Mouse (Mus musculus): ENCODE data around the gene Olfr285. TPM values are rescaled to one million over a fixed set of nuclear protein-coding genes. Genes with fewer than 3 reads are reported as not detected.

Gene Olfr285
- polyA plus RNA-seq, 1 experiment from 2014 or later, result not detected

Other genes starting within 250 kb of the Olfr285 start
- gene Pfkm, start 224.8 kb downstream of the Olfr285 start, polyA plus RNA-seq (2015; fragmentation: Nextera tagmentation; extraction: Ambion mirVana), result 32.5 and 45.5 TPM in 2 replicates
- gene Senp1, start 223.6 kb downstream of the Olfr285 start, polyA plus RNA-seq (2015; fragmentation: Nextera tagmentation; extraction: Ambion mirVana), result 24.2 and 24.9 TPM in 2 replicates
- 45.8 and 46.4 TPM in 2 replicates for gene Asb8, start 151.7 kb downstream of the Olfr285 start, polyA plus RNA-seq (2015; fragmentation: Nextera tagmentation; extraction: Ambion mirVana)
- 1.7 and 1.9 TPM in 2 replicates for gene Ccdc184, start 150.2 kb downstream of the Olfr285 start, polyA plus RNA-seq (2015; fragmentation: Nextera tagmentation; extraction: Ambion mirVana)
- not detected in 2 replicates for gene Olfr288, start 121.8 kb downstream of the Olfr285 start, polyA plus RNA-seq (2015; fragmentation: Nextera tagmentation; extraction: Ambion mirVana)
- not detected in 2 replicates for gene Gm44579, start 96.4 kb downstream of the Olfr285 start, polyA plus RNA-seq (2015; fragmentation: Nextera tagmentation; extraction: Ambion mirVana)
- not detected in 2 replicates for gene Olfr287, start 96.3 kb downstream of the Olfr285 start, polyA plus RNA-seq (2015; fragmentation: Nextera tagmentation; extraction: Ambion mirVana)
- gene Olfr286, start 82.9 kb downstream of the Olfr285 start, polyA plus RNA-seq (2015; fragmentation: Nextera tagmentation; extraction: Ambion mirVana), result not detected in 2 replicates
- gene H1fnt, start 60.1 kb downstream of the Olfr285 start, polyA plus RNA-seq (2015; fragmentation: Nextera tagmentation; extraction: Ambion mirVana), result not detected in 2 replicates
- gene Zfp641, start 21.2 kb downstream of the Olfr285 start, polyA plus RNA-seq (2015; fragmentation: Nextera tagmentation; extraction: Ambion mirVana), result 0.50 and 0.66 TPM in 2 replicates
- gene Olfr284, start 23.6 kb upstream of the Olfr285 start, polyA plus RNA-seq (2015; fragmentation: Nextera tagmentation; extraction: Ambion mirVana), result not detected in 2 replicates
- not detected in 2 replicates for gene Olfr283, start 63.6 kb upstream of the Olfr285 start, polyA plus RNA-seq (2015; fragmentation: Nextera tagmentation; extraction: Ambion mirVana)
- gene Olfr282, start 113.9 kb upstream of the Olfr285 start, polyA plus RNA-seq (2015; fragmentation: Nextera tagmentation; extraction: Ambion mirVana), result not detected in 2 replicates
- not detected in 2 replicates for gene Olfr281, start 135.2 kb upstream of the Olfr285 start, polyA plus RNA-seq (2015; fragmentation: Nextera tagmentation; extraction: Ambion mirVana)
- not detected in 2 replicates for gene OR5BS1P, start 152.5 kb upstream of the Olfr285 start, polyA plus RNA-seq (2015; fragmentation: Nextera tagmentation; extraction: Ambion mirVana)
- 0.25 TPM in 1 of 2 replicates, not detected in the other for gene Lalba, start 165.4 kb upstream of the Olfr285 start, polyA plus RNA-seq (2015; fragmentation: Nextera tagmentation; extraction: Ambion mirVana)
- not detected in 2 replicates for gene Olfr279, start 175.0 kb upstream of the Olfr285 start, polyA plus RNA-seq (2015; fragmentation: Nextera tagmentation; extraction: Ambion mirVana)
- gene Kansl2, start 216.9 kb upstream of the Olfr285 start, polyA plus RNA-seq (2015; fragmentation: Nextera tagmentation; extraction: Ambion mirVana), result 65.1 and 66.9 TPM in 2 replicates